Mouse (Mus musculus): ENCODE measurements around the gene Zfp326. TPM values are rescaled to one million over a fixed set of nuclear protein-coding genes. Genes with fewer than 3 reads are reported as not detected.

Zfp326 gene
- polyA plus RNA-seq, 1 experiment = 42.6 TPM

DNA sequence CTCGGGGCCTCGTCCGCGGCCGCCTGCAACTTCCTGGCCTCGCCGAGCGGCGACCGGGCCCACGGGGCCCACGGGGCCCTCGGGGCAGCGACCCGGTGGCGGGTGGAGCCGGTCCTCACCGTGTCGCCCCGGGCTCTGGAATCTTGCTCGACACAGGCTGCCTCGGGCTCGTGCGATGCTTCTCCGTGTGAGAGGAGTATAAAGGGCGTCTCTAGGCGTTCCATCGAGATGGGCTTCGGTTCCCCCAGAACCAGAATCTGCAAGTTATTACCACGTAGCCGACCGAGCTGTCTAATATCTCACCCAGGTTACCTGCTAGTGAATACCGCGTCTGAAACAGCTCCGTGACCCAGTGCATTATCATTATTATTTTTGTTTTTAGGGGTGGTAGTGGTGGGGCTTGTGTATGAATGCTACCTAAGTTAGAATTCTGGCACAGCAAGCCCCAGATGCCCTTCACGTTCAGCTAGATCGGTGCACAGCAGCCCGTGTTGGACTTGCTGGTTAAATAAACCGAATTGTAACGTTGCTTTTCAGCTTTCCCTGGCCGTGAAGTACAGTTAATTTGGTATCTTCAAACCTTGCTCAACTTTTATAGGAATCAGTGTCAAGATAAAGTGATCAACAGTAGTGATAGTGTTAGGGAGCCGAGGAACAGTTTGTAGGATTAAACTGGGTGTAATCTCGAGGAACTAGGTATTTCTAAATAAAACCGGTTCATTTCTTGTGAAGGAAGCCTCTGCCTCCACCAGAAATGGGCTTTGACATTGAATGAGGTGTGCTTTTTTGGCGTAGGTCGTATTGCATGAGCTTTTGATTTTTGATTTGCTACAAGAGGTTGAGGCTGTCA lies 785 bp downstream of the Zfp326 start:
- Histone ChIP-seq H3K36me3 (ENCODE audit: control insufficient read depth, insufficient read depth, low read length, poor library complexity, severe bottlenecking) (no peaks in the 10 kb centered on the region), H3K4me1 (ENCODE audit: control insufficient read depth, insufficient read depth, low read length) (peaks cover 2% of the 10 kb centered on the region), H3K9ac (ENCODE audit: low read depth, poor library complexity, severe bottlenecking) (peak overlapping the region; percentile 98), H3K4me3 (ENCODE audit: low read depth, low read length) (peak overlapping the region; percentile 78), H3K9me3 (replicated peaks; ENCODE audit: control insufficient read depth, insufficient read depth, low read length, poor library complexity, severe bottlenecking) (no peaks in the 10 kb centered on the region), H3K27me3 (ENCODE audit: control insufficient read depth, insufficient read depth, low read length, poor library complexity, severe bottlenecking) (no peaks in the 10 kb centered on the region), H3K27ac (ENCODE audit: insufficient read depth, low read length) (no peak overlapping the region)
- no peak for TF ChIP-seq POLR2A (IDR thresholded peaks at IDR 0.05; ENCODE audit: insufficient read depth, low read length)
- no peak for TF ChIP-seq CTCF (IDR thresholded peaks at IDR 0.05; ENCODE audit: low read depth, low read length)
- TF ChIP-seq EP300 (IDR thresholded peaks at IDR 0.05; ENCODE audit: insufficient read depth, low read depth, low read length) = no peak

GRCm38 (mm10) chr5:105887317-105887716 lies 11.0 kb downstream of the Zfp326 start:
- TF ChIP-seq POLR2A (IDR thresholded peaks at IDR 0.05; ENCODE audit: insufficient read depth, low read length) (no peak), EP300 (IDR thresholded peaks at IDR 0.05; ENCODE audit: insufficient read depth, low read depth, low read length) (no peak), CTCF (IDR thresholded peaks at IDR 0.05; ENCODE audit: low read depth, low read length) (no peak)
- H3K36me3 ChIP-seq (ENCODE audit: control insufficient read depth, insufficient read depth, low read length, poor library complexity, severe bottlenecking) = peaks cover 8% of the 10 kb centered on the region

DNA sequence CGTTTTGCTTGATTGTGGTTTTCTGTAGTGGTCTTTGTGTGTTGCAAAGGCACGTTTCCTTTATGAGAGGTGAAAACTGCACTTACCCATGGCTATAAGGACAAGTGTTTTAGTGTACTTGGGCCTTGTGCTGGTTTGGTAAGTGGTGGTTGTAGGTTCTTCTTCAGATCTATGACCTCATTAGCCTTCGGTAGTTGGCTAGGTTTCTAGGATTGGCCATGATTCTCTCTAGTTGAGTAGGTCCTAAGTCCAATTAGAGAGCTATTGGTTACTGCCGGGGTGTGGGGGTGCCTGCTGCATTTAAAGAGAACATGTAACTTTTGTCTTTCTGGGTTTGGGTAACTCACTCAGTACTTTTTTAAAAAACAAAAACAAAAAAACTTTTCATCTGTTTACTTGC lies 21.8 kb downstream of the Zfp326 start:
- no peak overlapping the region for H3K9ac ChIP-seq (ENCODE audit: low read depth, poor library complexity, severe bottlenecking)
- H3K36me3 ChIP-seq (ENCODE audit: control insufficient read depth, insufficient read depth, low read length, poor library complexity, severe bottlenecking) = peaks cover 19% of the 10 kb centered on the region
- H3K27ac ChIP-seq (ENCODE audit: insufficient read depth, low read length) = no peak overlapping the region
- no peaks in the 10 kb centered on the region for H3K9me3 ChIP-seq (replicated peaks; ENCODE audit: control insufficient read depth, insufficient read depth, low read length, poor library complexity, severe bottlenecking)
- no peak overlapping the region for H3K4me3 ChIP-seq (ENCODE audit: low read depth, low read length)
- H3K4me1 ChIP-seq (ENCODE audit: control insufficient read depth, insufficient read depth, low read length) = no peaks in the 10 kb centered on the region
- H3K27me3 ChIP-seq (ENCODE audit: control insufficient read depth, insufficient read depth, low read length, poor library complexity, severe bottlenecking) = no peaks in the 10 kb centered on the region
- TF ChIP-seq POLR2A (IDR thresholded peaks at IDR 0.05; ENCODE audit: insufficient read depth, low read length) (no peak), CTCF (IDR thresholded peaks at IDR 0.05; ENCODE audit: low read depth, low read length) (no peak), EP300 (IDR thresholded peaks at IDR 0.05; ENCODE audit: insufficient read depth, low read depth, low read length) (no peak)

More at GRCm38 (mm10) chr5:105887317-105887716, 11.0 kb downstream of the Zfp326 start:
- Histone ChIP-seq H3K27ac (ENCODE audit: insufficient read depth, low read length) (no peak overlapping the region), H3K4me1 (ENCODE audit: control insufficient read depth, insufficient read depth, low read length) (no peaks in the 10 kb centered on the region), H3K9me3 (replicated peaks; ENCODE audit: control insufficient read depth, insufficient read depth, low read length, poor library complexity, severe bottlenecking) (no peaks in the 10 kb centered on the region), H3K4me3 (ENCODE audit: low read depth, low read length) (no peak overlapping the region), H3K9ac (ENCODE audit: low read depth, poor library complexity, severe bottlenecking) (no peak overlapping the region), H3K27me3 (ENCODE audit: control insufficient read depth, insufficient read depth, low read length, poor library complexity, severe bottlenecking) (no peaks in the 10 kb centered on the region)

GRCm38 (mm10) chr5:105909209-105909608 lies 32.8 kb downstream of the Zfp326 start:
- no peaks in the 10 kb centered on the region for H3K9me3 ChIP-seq (replicated peaks; ENCODE audit: control insufficient read depth, insufficient read depth, low read length, poor library complexity, severe bottlenecking)
- H3K27me3 ChIP-seq (ENCODE audit: control insufficient read depth, insufficient read depth, low read length, poor library complexity, severe bottlenecking) = no peaks in the 10 kb centered on the region; the same call in 1 of the 2 replicates
- TF ChIP-seq POLR2A (IDR thresholded peaks at IDR 0.05; ENCODE audit: insufficient read depth, low read length) (no peak), CTCF (IDR thresholded peaks at IDR 0.05; ENCODE audit: low read depth, low read length) (no peak), EP300 (IDR thresholded peaks at IDR 0.05; ENCODE audit: insufficient read depth, low read depth, low read length) (no peak)
- no peak overlapping the region for H3K4me3 ChIP-seq (ENCODE audit: low read depth, low read length)
- H3K27ac ChIP-seq (ENCODE audit: insufficient read depth, low read length) = no peak overlapping the region
- peaks cover 15% of the 10 kb centered on the region for H3K36me3 ChIP-seq (ENCODE audit: control insufficient read depth, insufficient read depth, low read length, poor library complexity, severe bottlenecking)
- H3K9ac ChIP-seq (ENCODE audit: low read depth, poor library complexity, severe bottlenecking) = no peak overlapping the region
- H3K4me1 ChIP-seq (ENCODE audit: control insufficient read depth, insufficient read depth, low read length) = no peaks in the 10 kb centered on the region

DNA sequence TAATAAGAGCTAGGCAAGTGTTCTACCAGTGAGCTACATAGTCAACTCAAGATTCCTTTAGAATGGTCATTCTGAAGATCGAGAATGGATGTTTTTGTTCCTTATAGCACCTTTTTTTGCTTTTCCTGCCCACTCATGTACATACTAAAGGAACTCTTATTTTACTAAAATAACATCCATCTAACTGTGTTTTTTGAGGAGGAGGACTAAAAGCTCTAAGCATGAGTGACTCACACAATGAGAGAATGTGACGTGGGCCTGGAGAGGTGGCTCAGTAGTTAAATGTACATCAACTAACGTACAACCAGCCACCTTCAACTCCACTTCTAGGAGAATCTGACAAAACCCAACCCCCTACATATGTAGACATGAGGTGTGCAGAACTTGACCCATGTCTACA lies 33.3 kb downstream of the Zfp326 start:
- Histone ChIP-seq H3K4me1 (ENCODE audit: control insufficient read depth, insufficient read depth, low read length) (no peaks in the 10 kb centered on the region), H3K27me3 (ENCODE audit: control insufficient read depth, insufficient read depth, low read length, poor library complexity, severe bottlenecking) (no peaks in the 10 kb centered on the region; the same call in 1 of the 2 replicates), H3K9me3 (replicated peaks; ENCODE audit: control insufficient read depth, insufficient read depth, low read length, poor library complexity, severe bottlenecking) (no peaks in the 10 kb centered on the region), H3K4me3 (ENCODE audit: low read depth, low read length) (no peak overlapping the region), H3K9ac (ENCODE audit: low read depth, poor library complexity, severe bottlenecking) (no peak overlapping the region), H3K36me3 (ENCODE audit: control insufficient read depth, insufficient read depth, low read length, poor library complexity, severe bottlenecking) (peaks cover 15% of the 10 kb centered on the region), H3K27ac (ENCODE audit: insufficient read depth, low read length) (no peak overlapping the region)
- no peak for TF ChIP-seq EP300 (IDR thresholded peaks at IDR 0.05; ENCODE audit: insufficient read depth, low read depth, low read length)
- no peak for TF ChIP-seq POLR2A (IDR thresholded peaks at IDR 0.05; ENCODE audit: insufficient read depth, low read length)
- TF ChIP-seq CTCF (IDR thresholded peaks at IDR 0.05; ENCODE audit: low read depth, low read length) = no peak

DNA sequence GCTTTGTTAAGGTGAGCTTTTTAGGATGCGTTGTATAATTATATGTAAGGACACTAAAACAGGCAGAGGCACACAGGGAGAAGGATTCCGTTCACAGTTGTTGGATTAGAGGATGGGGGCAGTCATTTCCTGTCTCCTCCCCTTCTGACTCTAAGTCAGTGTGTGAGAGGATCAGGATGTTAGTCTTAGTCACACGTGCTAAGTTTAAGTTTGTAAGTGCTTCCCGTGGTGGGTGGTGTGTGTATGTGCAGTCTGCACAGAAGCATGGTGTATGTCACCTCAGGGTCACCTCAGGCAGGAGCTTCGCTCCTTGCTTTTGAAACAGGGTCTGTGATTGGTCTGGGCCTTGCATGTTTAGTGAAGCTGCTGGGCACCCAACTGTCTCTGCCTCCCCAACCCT lies 35.1 kb downstream of the Zfp326 start:
- H3K27ac ChIP-seq (ENCODE audit: insufficient read depth, low read length) = no peak overlapping the region
- TF ChIP-seq EP300 (IDR thresholded peaks at IDR 0.05; ENCODE audit: insufficient read depth, low read depth, low read length) (no peak), CTCF (IDR thresholded peaks at IDR 0.05; ENCODE audit: low read depth, low read length) (no peak), POLR2A (IDR thresholded peaks at IDR 0.05; ENCODE audit: insufficient read depth, low read length) (no peak)
- H3K4me1 ChIP-seq (ENCODE audit: control insufficient read depth, insufficient read depth, low read length) = no peaks in the 10 kb centered on the region
- H3K36me3 ChIP-seq (ENCODE audit: control insufficient read depth, insufficient read depth, low read length, poor library complexity, severe bottlenecking) = peaks cover 14% of the 10 kb centered on the region
- H3K27me3 ChIP-seq (ENCODE audit: control insufficient read depth, insufficient read depth, low read length, poor library complexity, severe bottlenecking) = no peaks in the 10 kb centered on the region; the same call in 1 of the 2 replicates
- no peak overlapping the region for H3K9ac ChIP-seq (ENCODE audit: low read depth, poor library complexity, severe bottlenecking)
- no peak overlapping the region for H3K4me3 ChIP-seq (ENCODE audit: low read depth, low read length)
- H3K9me3 ChIP-seq (replicated peaks; ENCODE audit: control insufficient read depth, insufficient read depth, low read length, poor library complexity, severe bottlenecking) = no peaks in the 10 kb centered on the region
